Mouse (Mus musculus) layer of hippocampus, adult 6 months (tissue): ENCODE measurements around the gene Marco. TPM values are rescaled to one million over a fixed set of nuclear protein-coding genes. Genes with fewer than 3 reads are reported as not detected.

ENCODE experiments used
- long read RNA-seq, 2 experiments: library from polyadenylated mRNA; unstranded; transcript quantifications; one replicate each; pipeline ENCODE4 v2.0.0; 2019 to 2020
- polyA plus RNA-seq: library from polyadenylated mRNA; unstranded; fragments of <200 nt; fragmentation: Nextera tagmentation; gene quantifications from 2 replicates; pipeline ENCODE4 v1.2.3, GENCODE M21; 2021

The Marco gene
- polyA plus RNA-seq, result not detected in 2 replicates
- long read RNA-seq, experiment 1, result 0 reads
- long read RNA-seq, experiment 2, result 0 reads

GRCm38 (mm10) chr1:120504924-120505323, at the start of gene Marco:
Gene Marco (minus strand): TSS chr1:120505024.

Other genes starting within 250 kb of the Marco start
- gene Steap3, start 232.3 kb downstream of the Marco start, polyA plus RNA-seq, result 7.6 and 7.7 TPM in 2 replicates
- 123 TPM in 2 replicates for gene C1ql2, start 164.4 kb downstream of the Marco start, polyA plus RNA-seq
- gene En1, start 97.4 kb upstream of the Marco start, polyA plus RNA-seq, result not detected in 2 replicates